Mouse (Mus musculus) olfactory bulb, adult 2 months (tissue): Measurements from ENCODE around the gene Galk1. TPM values are rescaled to one million over a fixed set of nuclear protein-coding genes. Genes with fewer than 3 reads are reported as not detected.
"Not testable (repeated sequence)": the region's sequence is repeated elsewhere in the genome, so short reads cannot be mapped to it uniquely, and the experiment has no call there.

ENCODE experiments used
- H3K27ac ChIP-seq: fragments of 200-500 bp; 2 replicates; pipeline ENCODE4 v1.5.1; 2012; ENCODE audit warnings: low read depth, low read length; ENCODE audit not compliant: insufficient read depth
- H3K4me1 ChIP-seq: fragments of 200-500 bp; 2 replicates; pipeline ENCODE4 v1.6.1; 2012; ENCODE audit warnings: low read length; ENCODE audit not compliant: control insufficient read depth, insufficient read depth
- H3K4me3 ChIP-seq: fragments of 200-500 bp; 2 replicates; pipeline ENCODE4 v1.5.1; 2012; ENCODE audit warnings: mild to moderate bottlenecking, low read depth, low read length, moderate library complexity; ENCODE audit not compliant: insufficient read depth
- CTCF ChIP-seq: fragments of 200-500 bp; IDR thresholded peaks from 2 replicates; pipeline ENCODE4 v1.5.1; 2012; ENCODE audit warnings: low read depth, mild to moderate bottlenecking, low read length, moderate library complexity; ENCODE audit not compliant: insufficient read depth
- POLR2A ChIP-seq: fragments of 200-500 bp; IDR thresholded peaks from 2 replicates; pipeline ENCODE4 v1.6.1; 2012; ENCODE audit warnings: mild to moderate bottlenecking, low read depth, low read length, moderate library complexity; ENCODE audit not compliant: insufficient read depth
- WGBS: fragments of 180-500 bp; shearing (Covaris S2); methylation state at CpG from one replicate; pipeline ENCODE4 v1.1.7; 2018; 5-methylcytosine and 5-hydroxymethylcytosine counted together
- polyA plus RNA-seq: library from polyadenylated mRNA; stranded (reverse); fragments of >200 nt; gene quantifications from 2 replicates; pipeline ENCODE4 v1.2.4, GENCODE M21; 2012; ENCODE audit warnings: low replicate concordance; ENCODE audit not compliant: missing spikeins, insufficient read depth, insufficient read length

Galk1 gene
- polyA plus RNA-seq, 1 experiment: not detected

DNA sequence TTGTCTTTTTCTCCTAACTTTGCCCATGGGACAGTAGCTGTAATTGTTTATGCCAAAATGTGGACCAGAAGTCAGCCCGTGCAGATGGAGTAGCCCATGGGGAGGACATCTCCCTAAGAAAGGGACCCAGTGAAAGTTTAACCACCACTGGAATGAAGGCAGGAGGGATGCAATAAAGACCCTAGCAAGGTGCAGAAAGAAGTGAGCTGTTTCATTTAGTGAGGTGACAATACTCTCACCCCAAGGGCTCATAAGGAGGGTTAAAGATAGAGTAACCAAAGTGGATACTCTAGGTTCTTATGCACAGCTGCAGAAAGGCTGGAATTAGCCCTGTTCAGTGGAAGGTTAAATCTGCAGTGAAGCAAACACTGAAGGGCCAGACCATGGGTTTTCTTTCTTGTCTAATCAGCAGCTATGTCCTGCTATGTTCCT is 6.9 kb upstream of the Galk1 start:
- Histone ChIP-seq H3K4me1 (no peaks in the 10 kb centered on the region; the same call in 1 of the 2 replicates), H3K4me3 (no peak overlapping the region), H3K27ac (no peak overlapping the region)
- WGBS: 66% methylated on average over 1 of the region's 1 CpGs
- TF ChIP-seq CTCF (no peak), POLR2A (no peak)

DNA sequence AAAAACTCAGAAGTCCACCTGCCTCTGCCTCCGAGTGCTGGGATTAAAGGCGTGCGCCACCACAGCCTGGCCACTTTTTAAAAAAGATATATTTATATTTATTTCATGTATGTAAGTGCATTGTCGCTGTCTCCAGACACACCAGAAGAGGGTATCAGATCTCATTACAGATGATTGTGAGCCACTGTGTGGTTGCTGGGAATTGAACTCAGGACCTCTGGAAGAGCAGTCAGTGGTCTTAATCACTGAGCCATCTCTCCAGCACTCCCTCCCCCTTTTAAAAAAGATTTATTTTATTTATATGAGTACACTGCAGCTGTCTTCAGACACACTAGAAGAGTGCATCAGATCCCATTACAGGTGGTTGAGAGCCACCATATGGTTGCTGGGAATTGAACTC is 6.3 kb upstream of the Galk1 start:
- WGBS: 92% methylated on average over 4 of the region's 4 CpGs
- H3K4me1 ChIP-seq, H3K4me3 ChIP-seq, H3K27ac ChIP-seq: not testable (repeated sequence)

DNA sequence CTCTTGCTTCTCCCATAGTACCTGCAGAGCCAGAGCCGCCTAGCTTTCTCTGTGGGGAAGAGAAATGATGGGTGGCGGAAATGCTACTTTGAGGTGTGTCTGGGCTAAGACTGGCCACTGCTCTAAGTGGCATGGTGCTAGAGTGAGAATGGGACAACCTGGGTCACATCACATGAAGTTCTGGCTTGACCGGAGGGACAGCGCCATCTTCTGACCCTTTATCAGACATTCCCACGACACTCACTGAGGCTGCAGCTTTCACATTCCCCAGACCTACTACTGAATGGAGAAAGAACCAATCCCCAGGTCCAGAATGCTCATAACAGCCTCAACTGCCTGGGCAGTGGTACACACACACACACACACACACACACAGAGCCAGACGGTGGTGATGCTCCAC is 5.6 kb upstream of the Galk1 start:
- 34% methylated on average over 6 of the region's 6 CpGs for WGBS
- Histone ChIP-seq H3K4me1 (peaks cover under 1% of the 10 kb centered on the region), H3K4me3 (no peak overlapping the region), H3K27ac (no peak overlapping the region)
- TF ChIP-seq POLR2A (no peak), CTCF (peak; percentile 15; the same call in 1 of the 2 replicates)

DNA sequence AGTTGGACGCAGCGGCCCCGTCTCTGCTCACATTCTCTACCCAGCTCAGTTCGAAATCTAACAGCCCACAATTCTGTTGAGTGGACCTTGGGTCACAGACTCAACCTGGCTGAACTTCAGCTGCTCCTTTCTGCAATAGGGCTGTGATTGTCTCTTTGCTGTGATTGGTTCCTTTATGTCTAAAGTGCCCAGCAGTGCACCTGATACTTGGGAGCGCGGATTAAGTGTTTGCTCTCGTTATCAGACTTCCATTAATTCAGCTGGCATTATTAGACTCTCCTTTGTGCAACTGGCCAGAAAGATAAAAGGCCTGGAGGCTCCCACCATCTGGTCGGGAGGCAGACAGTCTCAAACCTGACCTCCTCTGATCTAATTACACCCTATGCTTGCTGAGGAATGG is 2.3 kb upstream of the Galk1 start:
- Histone ChIP-seq H3K4me3 (no peak overlapping the region), H3K4me1 (peaks cover 11% of the 10 kb centered on the region), H3K27ac (no peak overlapping the region)
- WGBS: 67% methylated on average over 8 of the region's 8 CpGs
- TF ChIP-seq CTCF: no peak
- TF ChIP-seq POLR2A: no peak

DNA sequence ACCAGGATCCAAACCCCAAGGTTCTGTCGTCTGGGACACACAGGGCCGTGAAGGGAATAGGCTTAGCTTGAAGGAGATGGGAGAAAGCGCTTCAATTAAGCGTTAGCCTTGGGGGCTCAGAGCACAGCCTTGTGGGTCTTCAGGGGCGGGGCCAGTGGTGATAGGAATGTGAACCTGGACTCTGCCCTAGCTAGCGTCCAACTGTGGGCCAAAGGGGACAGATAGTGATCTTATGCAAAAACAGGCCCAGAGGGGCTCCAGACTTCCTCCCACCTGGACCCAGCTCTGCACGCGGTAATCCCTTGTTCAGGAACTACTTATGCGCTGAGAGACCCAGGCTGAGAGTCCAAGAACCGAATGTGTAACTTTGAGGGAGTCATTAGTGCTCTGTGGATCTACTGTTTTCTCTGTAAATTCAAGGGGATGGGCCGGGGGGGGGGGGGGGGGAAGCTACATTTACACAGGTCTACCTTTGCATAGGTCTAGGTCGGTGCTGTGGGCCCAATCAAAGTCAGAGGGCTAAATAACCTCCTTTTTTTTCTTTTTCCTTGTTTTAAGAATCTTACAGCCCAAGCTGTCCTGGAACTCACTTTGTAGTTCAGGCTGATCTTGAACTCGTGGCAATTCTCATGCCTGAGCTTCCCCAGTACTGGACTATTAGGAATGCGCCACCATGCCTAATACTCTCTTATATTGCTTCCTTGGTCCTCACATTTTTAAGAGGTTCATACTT is 824 bp downstream of the Galk1 start:
- 51% methylated on average over 14 of the region's 14 CpGs for WGBS
- peaks cover 11% of the 10 kb centered on the region for H3K4me1 ChIP-seq
- no peak overlapping the region for H3K27ac ChIP-seq
- H3K4me3 ChIP-seq: peak overlapping the region; percentile 56
- no peak for TF ChIP-seq CTCF
- TF ChIP-seq POLR2A: no peak

DNA sequence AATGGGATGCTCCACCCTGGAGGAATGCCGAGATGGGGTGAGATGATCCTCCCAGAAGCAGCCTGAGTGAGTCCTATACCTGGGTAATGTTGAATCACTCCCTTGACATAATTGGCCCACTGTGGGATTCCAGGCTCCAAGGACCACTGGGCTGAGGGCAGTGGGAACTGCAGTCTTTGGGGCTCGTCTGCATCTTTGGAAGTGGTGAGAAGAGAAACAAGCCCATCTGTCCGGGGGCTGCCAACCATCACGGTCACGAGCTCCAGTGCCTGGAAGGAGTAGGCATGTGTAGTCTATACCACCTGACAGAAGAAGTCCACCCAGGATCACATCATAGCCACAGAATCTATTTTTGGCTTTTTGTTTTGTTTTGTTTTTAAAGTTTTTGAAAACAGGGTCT is 1.6 kb downstream of the Galk1 start:
- TF ChIP-seq POLR2A (no peak), CTCF (no peak)
- H3K4me3 ChIP-seq: no peak overlapping the region
- WGBS: 88% methylated on average over 5 of the region's 5 CpGs
- peaks cover 11% of the 10 kb centered on the region for H3K4me1 ChIP-seq
- no peak overlapping the region for H3K27ac ChIP-seq

DNA sequence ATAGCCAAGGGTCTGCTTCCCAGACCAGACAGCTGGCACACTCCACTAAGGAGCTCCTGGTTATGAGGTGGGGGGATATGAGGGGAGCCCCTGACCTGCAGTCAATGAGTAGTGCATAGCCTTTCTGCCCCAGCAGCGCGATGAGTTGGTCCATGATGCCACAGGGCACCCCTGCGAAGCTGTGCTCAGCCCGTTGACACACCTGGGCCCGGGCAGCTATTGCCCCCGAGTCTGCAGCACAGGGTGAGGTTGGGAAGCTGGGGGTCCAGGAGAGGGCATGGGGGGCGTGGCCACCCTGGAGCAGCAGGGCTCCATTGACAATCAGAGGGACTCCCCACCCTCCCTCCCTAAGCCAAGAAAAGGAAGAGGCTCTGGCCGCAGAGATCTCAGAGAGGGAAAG is 2.4 kb downstream of the Galk1 start:
- WGBS: 95% methylated on average over 8 of the region's 8 CpGs
- Histone ChIP-seq H3K27ac (no peak overlapping the region), H3K4me1 (peaks cover 15% of the 10 kb centered on the region), H3K4me3 (no peak overlapping the region)
- no peak for TF ChIP-seq POLR2A
- TF ChIP-seq CTCF: no peak

DNA sequence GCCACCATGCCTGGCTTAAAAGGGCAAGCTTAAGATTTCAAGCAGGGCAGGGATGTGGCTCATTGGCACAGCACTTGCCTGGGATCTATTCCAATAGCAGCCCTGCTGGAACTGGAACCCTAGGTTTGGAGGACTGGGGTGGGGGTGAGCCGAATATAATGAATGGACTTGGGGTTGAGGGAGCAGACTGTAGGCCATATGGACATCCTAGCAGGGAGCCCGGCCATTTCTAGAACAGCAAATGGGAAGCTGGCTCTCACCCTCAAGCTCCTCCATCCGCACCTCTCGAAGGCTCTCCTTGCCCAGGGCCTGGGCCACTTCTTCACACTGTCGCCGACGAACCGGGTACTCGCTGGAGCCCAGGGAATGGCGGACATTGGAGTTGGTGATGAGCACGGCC is 2.9 kb downstream of the Galk1 start:
- Histone ChIP-seq H3K4me3 (no peak overlapping the region), H3K4me1 (peaks cover 19% of the 10 kb centered on the region), H3K27ac (no peak overlapping the region)
- no peak for TF ChIP-seq POLR2A
- TF ChIP-seq CTCF: no peak
- 84% methylated on average over 11 of the region's 11 CpGs for WGBS

DNA sequence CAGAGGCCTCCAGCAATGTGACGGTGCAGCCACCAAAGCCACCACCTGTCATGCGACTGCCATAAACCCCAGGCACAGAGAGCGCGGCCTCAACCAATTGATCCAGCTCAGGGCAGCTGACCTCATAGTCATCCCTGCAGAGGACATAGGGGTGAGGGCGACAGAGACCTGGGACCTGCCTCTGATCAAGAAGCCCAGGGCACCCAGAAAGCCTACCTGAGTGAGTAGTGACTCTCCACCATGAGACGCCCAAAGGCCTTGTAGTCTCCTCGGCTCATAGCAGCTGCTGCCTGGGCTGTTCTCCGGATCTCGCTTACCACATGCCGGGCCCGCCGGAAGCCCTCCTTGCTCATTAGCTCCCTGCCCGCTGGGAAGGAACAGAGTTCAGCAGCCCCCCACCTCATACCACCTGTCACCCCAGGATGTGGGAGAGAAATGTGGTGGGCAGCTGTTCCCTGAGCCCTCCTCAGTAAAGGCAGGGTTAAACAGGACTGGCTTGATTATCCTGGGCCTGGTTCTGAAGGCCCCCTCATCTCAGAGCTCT is 3.6 kb downstream of the Galk1 start:
- Histone ChIP-seq H3K27ac (no peak overlapping the region), H3K4me1 (peaks cover 22% of the 10 kb centered on the region), H3K4me3 (no peak overlapping the region)
- 93% methylated on average over 13 of the region's 13 CpGs for WGBS
- TF ChIP-seq CTCF: no peak
- no peak for TF ChIP-seq POLR2A

DNA sequence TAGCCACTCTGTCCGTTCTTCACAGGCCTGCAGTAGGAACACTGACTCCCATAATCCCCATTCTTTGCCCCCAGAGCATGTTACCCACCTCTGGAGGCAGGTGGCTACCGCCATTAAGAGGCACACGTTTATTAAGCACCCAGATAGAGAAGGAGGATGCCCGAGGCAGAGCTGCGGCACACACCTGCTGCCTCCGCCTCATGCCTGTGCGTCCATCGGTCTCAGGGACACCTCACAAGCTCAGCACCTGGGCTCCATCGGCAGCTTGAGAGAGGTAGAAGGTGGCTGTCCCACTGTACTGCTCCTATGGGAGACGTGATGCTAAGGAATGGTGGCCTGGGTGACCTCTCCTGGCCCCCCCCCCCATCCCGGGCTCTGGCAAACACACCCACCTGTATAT is 4.1 kb downstream of the Galk1 start:
- WGBS: 90% methylated on average over 11 of the region's 11 CpGs
- Histone ChIP-seq H3K4me1 (peaks cover 22% of the 10 kb centered on the region), H3K4me3 (no peak overlapping the region), H3K27ac (no peak overlapping the region)
- TF ChIP-seq POLR2A (no peak), CTCF (no peak)
